Mouse (Mus musculus) heart, postnatal 0 days (tissue): ENCODE results near the gene Pak6. TPM values are rescaled to one million over a fixed set of nuclear protein-coding genes. Genes with fewer than 3 reads are reported as not detected.

Source experiments
- ATAC-seq: fragments of 200-750 bp; cut with Nextera tagmentation; 2 replicates; pipeline ENCODE4 v1.8.0; 2017; ENCODE audit warnings: low read depth, moderate number of reproducible peaks, moderate library complexity; ENCODE audit not compliant: insufficient read depth
- DNase-seq: peaks from one replicate; pipeline ENCODE4 v3.0.0-alpha.2; 2016; ENCODE audit warnings: low spot score
- H3K27ac ChIP-seq: fragments of 300-500 bp; sonication (generic); 2 replicates; pipeline ENCODE4 v1.5.1; 2014; ENCODE audit warnings: low read depth, mild to moderate bottlenecking
- H3K27me3 ChIP-seq: fragments of 300-500 bp; sonication (generic); 2 replicates; pipeline ENCODE4 v1.6.1; 2014; ENCODE audit warnings: low read length, mixed read lengths; ENCODE audit not compliant: control insufficient read depth, insufficient read depth
- H3K36me3 ChIP-seq: fragments of 300-500 bp; sonication (generic); replicated peaks from 2 replicates; pipeline ENCODE4 v1.6.1; 2014; ENCODE audit warnings: low read length, mixed read lengths; ENCODE audit not compliant: control insufficient read depth, insufficient read depth
- H3K4me1 ChIP-seq: fragments of 300-500 bp; sonication (generic); 2 replicates; pipeline ENCODE4 v1.6.1; 2014; ENCODE audit warnings: antibody characterized with exemption; ENCODE audit not compliant: control insufficient read depth, insufficient read depth
- H3K4me2 ChIP-seq: fragments of 300-500 bp; sonication (generic); 2 replicates; pipeline ENCODE4 v1.6.1; 2014; ENCODE audit warnings: low read depth, mild to moderate bottlenecking, low read length, moderate library complexity
- H3K4me3 ChIP-seq: fragments of 300-500 bp; sonication (generic); 2 replicates; pipeline ENCODE4 v1.5.1; 2014; ENCODE audit warnings: low read depth, low read length
- H3K9ac ChIP-seq: fragments of 300-500 bp; sonication (generic); replicated peaks from 2 replicates; pipeline ENCODE4 v1.6.1; 2014; ENCODE audit warnings: low read depth, low read length, mixed read lengths
- H3K9me3 ChIP-seq: fragments of 300-500 bp; sonication (generic); replicated peaks from 2 replicates; pipeline ENCODE4 v1.6.1; 2016; ENCODE audit warnings: low read length; ENCODE audit not compliant: control insufficient read depth
- CTCF ChIP-seq: IDR thresholded peaks from 2 replicates; pipeline ENCODE4 v1.5.1; 2016; ENCODE audit warnings: antibody characterized with exemption, control low read depth, low read depth
- EP300 ChIP-seq: IDR thresholded peaks from 2 replicates; pipeline ENCODE4 v1.6.1; 2016; ENCODE audit warnings: antibody characterized with exemption, low read depth
- WGBS: fragments of 180-500 bp; shearing (Covaris S2); extraction: QIAGEN DNeasy Blood & Tissue Kit; methylation state at CpG from one replicate; pipeline ENCODE4 v1.1.7; 2014; 5-methylcytosine and 5-hydroxymethylcytosine counted together
- polyA plus RNA-seq: library from polyadenylated mRNA; unstranded; fragments of >200 nt; fragmentation: Nextera tagmentation; extraction: Ambion mirVana; gene quantifications from 2 replicates; pipeline ENCODE4 v1.2.1, GENCODE M21; 2015
- total RNA-seq: library from RNA; depleted of rRNA; stranded (reverse); fragments of >200 nt; gene quantifications from 2 replicates; pipeline ENCODE4 v1.2.3, GENCODE M21; 2014; ENCODE audit warnings: low replicate concordance

Pak6 gene
- total and polyA plus RNA-seq, 2 experiments from 2014 or later, result 9.0 to 17.0 TPM

DNA sequence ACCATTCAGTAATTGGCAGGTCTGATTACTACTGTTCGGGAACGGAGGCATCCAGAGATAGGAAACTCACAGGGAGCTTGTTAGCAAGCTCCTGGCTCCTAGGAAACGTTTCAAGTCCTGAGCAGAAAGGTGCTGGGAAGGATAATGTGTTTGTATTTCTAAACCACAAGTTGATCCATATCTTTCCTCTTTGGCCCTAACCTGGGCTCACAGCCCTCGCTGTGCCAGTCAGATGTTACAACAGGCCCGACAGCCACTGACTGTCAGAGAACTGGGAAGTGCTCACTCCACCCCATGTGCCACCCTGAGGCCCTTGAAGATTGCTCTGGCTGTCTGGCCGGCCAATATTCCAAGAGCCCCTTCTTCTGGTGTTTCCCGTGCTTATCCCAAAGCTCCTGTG is 11.4 kb downstream of the Pak6 start:
- ATAC-seq, result no peak
- Histone ChIP-seq H3K4me3 (no peak overlapping the region), H3K27ac (no peak overlapping the region), H3K4me1 (peaks cover 25% of the 10 kb centered on the region), H3K9me3 (no peaks in the 10 kb centered on the region), H3K9ac (no peak overlapping the region), H3K36me3 (no peaks in the 10 kb centered on the region), H3K4me2 (no peak overlapping the region), H3K27me3 (peaks cover 25% of the 10 kb centered on the region)
- DNase-seq, result no peak
- TF ChIP-seq CTCF, result no peak
- TF ChIP-seq EP300, result no peak
- WGBS, result 42% methylated on average over 7 of the region's 7 CpGs

DNA sequence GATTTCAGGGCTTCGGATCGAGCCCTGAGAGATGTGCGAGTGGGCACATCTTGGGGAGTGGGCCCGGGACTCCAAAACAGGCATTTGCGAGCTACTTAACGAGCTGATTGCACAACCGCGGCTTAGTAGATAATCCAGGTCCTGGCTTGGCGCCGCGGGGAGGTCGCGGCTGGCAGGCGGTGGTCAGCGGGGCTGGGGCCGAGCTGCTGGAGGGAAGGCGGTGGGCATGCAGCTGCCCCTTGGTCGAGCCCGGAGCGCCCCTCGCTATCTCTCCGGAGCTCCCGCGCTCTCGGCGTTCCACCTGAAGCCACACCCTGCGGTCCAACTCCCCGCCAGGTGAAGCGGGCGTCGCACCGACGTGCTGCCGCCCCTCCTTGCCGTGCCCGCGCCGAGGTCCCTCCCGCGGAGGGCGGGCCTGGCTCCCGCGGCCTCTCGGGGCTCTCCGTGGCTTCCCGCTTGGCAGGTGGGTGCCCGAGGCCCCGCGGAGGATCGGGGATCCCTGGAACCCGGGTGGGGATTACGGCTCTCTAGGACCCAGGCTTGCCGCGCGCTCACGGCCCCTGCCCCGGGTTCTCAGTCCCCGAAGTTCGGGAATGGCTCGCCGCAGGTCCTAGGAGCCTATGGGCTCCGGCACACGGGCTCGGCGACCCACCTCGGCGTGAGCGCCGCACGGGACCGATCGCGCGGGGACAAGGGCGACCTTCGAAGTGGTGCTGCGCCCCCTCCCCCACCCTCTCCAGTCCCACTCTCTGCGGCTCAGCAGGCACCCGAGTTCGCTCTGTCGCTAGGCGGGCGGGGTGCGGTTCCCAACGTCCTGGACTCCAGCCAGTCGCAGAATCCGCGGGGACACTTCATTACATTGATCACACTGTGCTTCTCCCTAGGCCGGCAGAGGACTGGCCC is 14.0 kb downstream of the Pak6 start:
- H3K27ac ChIP-seq, result no peak overlapping the region
- H3K4me2 ChIP-seq, result peak overlapping the region; percentile 89
- ATAC-seq (peak; percentile 49), DNase-seq (no peak)
- WGBS, result 2% methylated on average over 81 of the region's 89 CpGs
- TF ChIP-seq EP300 (no peak), CTCF (no peak)
- H3K27me3 ChIP-seq, result peaks cover 25% of the 10 kb centered on the region
- peak overlapping the region; percentile 60 for H3K9ac ChIP-seq
- no peaks in the 10 kb centered on the region for H3K9me3 ChIP-seq
- peak overlapping the region; percentile 57 for H3K4me3 ChIP-seq
- no peaks in the 10 kb centered on the region for H3K36me3 ChIP-seq
- H3K4me1 ChIP-seq, result peaks cover 16% of the 10 kb centered on the region

DNA sequence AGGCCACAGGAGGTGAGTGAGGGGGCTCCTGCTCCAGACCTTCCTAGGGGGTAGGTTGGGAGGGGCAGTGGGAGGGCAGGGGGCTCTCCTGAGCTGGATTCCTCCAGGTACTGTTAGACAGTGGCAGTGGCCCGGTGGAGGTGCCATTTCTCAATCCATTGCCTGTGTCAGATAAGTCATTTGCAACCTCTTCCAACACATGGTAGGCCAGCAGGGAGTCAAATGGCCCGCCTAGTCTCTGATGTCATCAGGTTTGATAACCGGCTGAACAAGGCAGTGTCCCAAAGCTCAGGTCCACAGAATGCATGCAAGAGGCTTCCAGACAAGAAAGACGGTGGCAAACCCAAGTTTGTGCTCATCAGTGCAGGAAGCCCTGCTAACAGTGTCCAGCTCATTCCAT is 14.7 kb downstream of the Pak6 start:
- ATAC-seq, result no peak
- TF ChIP-seq CTCF (no peak), EP300 (no peak)
- Histone ChIP-seq H3K4me2 (peak overlapping the region; percentile 89), H3K27ac (no peak overlapping the region), H3K9me3 (no peaks in the 10 kb centered on the region), H3K4me1 (peaks cover 23% of the 10 kb centered on the region), H3K27me3 (peaks cover 25% of the 10 kb centered on the region), H3K9ac (peak overlapping the region; percentile 60; the same call in 1 of the 2 replicates), H3K4me3 (peak overlapping the region; percentile 57), H3K36me3 (no peaks in the 10 kb centered on the region)
- DNase-seq, result no peak
- WGBS, result 22% methylated on average over 4 of the region's 4 CpGs

DNA sequence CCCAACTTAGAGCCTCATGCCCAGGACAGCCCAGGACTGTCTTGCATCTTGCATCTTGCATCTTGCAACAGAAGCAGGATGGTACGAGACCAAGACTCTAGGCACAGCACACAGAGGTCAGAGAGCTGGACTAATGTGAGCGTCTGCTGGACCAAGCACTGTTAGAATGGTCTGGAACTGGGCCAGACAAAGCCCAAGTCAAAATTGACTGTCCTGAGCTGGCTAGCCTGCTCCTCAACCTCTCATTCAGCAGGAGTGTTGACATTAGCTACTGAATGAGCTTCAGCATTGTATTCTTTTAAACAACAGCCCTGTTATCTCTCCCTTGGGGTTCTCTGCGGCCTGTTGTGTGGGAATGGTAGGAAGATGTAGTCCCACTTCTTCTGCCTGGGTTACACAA is 16.5 kb downstream of the Pak6 start:
- no peak for TF ChIP-seq CTCF
- no peak for TF ChIP-seq EP300
- no peaks in the 10 kb centered on the region for H3K36me3 ChIP-seq
- WGBS, result 59% methylated on average over 3 of the region's 3 CpGs
- no peak overlapping the region for H3K9ac ChIP-seq
- no peaks in the 10 kb centered on the region for H3K9me3 ChIP-seq
- H3K27me3 ChIP-seq, result peaks cover 22% of the 10 kb centered on the region
- H3K4me3 ChIP-seq, result no peak overlapping the region
- peaks cover 30% of the 10 kb centered on the region for H3K4me1 ChIP-seq
- H3K4me2 ChIP-seq, result no peak overlapping the region
- ATAC-seq, result no peak
- no peak for DNase-seq
- H3K27ac ChIP-seq, result no peak overlapping the region

DNA sequence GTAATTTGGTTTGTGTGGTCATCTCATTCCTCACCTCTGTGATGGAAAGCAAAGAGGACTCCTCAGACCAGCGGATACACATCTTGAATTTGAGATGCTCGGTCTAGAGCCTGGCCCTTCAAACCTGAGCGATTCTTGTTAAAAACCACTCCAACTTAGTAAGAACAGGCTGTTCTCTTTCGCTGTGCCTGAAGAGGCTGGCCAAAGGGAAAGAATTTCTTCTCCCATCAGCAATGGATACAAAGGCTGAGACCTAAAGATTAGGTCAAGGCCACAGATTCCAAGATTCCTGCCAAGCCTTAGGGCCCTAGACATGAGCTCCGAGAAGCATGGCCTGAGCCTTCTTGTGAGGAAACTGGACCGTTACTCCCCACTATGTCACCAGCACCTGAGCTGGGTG is 17.8 kb downstream of the Pak6 start:
- TF ChIP-seq CTCF (no peak), EP300 (no peak)
- Histone ChIP-seq H3K36me3 (no peaks in the 10 kb centered on the region), H3K9ac (no peak overlapping the region), H3K4me3 (no peak overlapping the region), H3K4me1 (peaks cover 30% of the 10 kb centered on the region), H3K27ac (no peak overlapping the region), H3K9me3 (no peaks in the 10 kb centered on the region), H3K4me2 (no peak overlapping the region), H3K27me3 (peaks cover 14% of the 10 kb centered on the region)
- 91% methylated on average over 6 of the region's 6 CpGs for WGBS
- ATAC-seq (no peak), DNase-seq (no peak)
